ENCODE assay signal across 8 mouse cellular contexts in genomic region chr9:111118891-111119441, GRCm38 (mm10). TPM values are rescaled to one million over a fixed set of nuclear protein-coding genes. Genes with fewer than 3 reads are reported as not detected.
DNase-seq lines count a peak whose midpoint lies in the region; ATAC-seq and TF ChIP-seq lines count a peak whose summit lies in the region.

No protein-coding gene starts in this region.

- no peak for TF ChIP-seq POLR2A in spleen, adult 2 months (IDR thresholded peaks at IDR 0.05; ENCODE audit: low read depth, low read length)

- H3K9ac ChIP-seq in embryonic facial prominence, embryonic 12.5 days = peak overlapping the region; percentile 87; the same call in 1 of the 2 replicates
- peak overlapping the region; percentile 94 for H3K9ac ChIP-seq in limb, embryonic 12.5 days (replicated peaks)
- peak overlapping the region; percentile 92; the same call in 1 of the 2 replicates for H3K9ac ChIP-seq in midbrain, embryonic 14.5 days (replicated peaks; ENCODE audit: low read length)

- H3K4me3 ChIP-seq in spleen, adult 2 months (ENCODE audit: extremely low read depth, insufficient read depth, insufficient read length) = peak overlapping the region; percentile 71
- peak overlapping the region; percentile 93 for H3K4me3 ChIP-seq in embryonic facial prominence, embryonic 12.5 days
- peak overlapping the region; percentile 99 for H3K4me3 ChIP-seq in limb, embryonic 12.5 days (replicated peaks)
- H3K4me3 ChIP-seq in midbrain, embryonic 14.5 days (replicated peaks; ENCODE audit: low read depth, low read length) = peak overlapping the region; percentile 99

- intact Hi-C loops in heart, postnatal 10 days (cut with DNase I) = loop anchor here (2.0 to 5.0 kb wide), 3 partner anchors 26 to 88 kb away; no protein-coding TSS in a partner anchor
- intact Hi-C loops in gastrocnemius, postnatal 14 days (cut with DNase I; ENCODE audit: low total_unique reads) = no loop called here

- H3K27ac ChIP-seq in spleen, adult 2 months (ENCODE audit: insufficient read depth, low read length) = 0 out of 2 replicates have a peak overlapping the region, but pooled peaks have one; percentile 51
- H3K27ac ChIP-seq in embryonic facial prominence, embryonic 12.5 days = no peak overlapping the region
- peak overlapping the region; percentile 81; the same call in 1 of the 2 replicates for H3K27ac ChIP-seq in limb, embryonic 12.5 days
- peak overlapping the region; percentile 87 for H3K27ac ChIP-seq in midbrain, embryonic 14.5 days (replicated peaks; ENCODE audit: low read depth, low read length)

- no peak for DNase-seq in spleen, adult 2 months (ENCODE audit: low read depth in 1 of 2, low spot score in 2 of 2)
- no peak for DNase-seq in spleen, postnatal 14 days (ENCODE audit: low spot score in 2 of 2)
- peak; percentile 56 to 59 for DNase-seq in heart, postnatal 10 days
- peak; percentile 51 for DNase-seq in midbrain, embryonic 14.5 days
- DNase-seq in layer of hippocampus, adult 11-12 months (ENCODE audit: low spot score) = no peak
- DNase-seq in gastrocnemius, postnatal 14 days = no peak

- H3K27me3 ChIP-seq in spleen, adult 2 months (ENCODE audit: control insufficient read depth, insufficient read depth, low read length) = no peaks in the 10 kb centered on the region
- no peaks in the 10 kb centered on the region for H3K27me3 ChIP-seq in embryonic facial prominence, embryonic 12.5 days
- no peaks in the 10 kb centered on the region for H3K27me3 ChIP-seq in limb, embryonic 12.5 days
- H3K27me3 ChIP-seq in midbrain, embryonic 14.5 days (ENCODE audit: control insufficient read depth, insufficient read depth, low read length) = no peaks in the 10 kb centered on the region

- TF ChIP-seq CTCF in spleen, adult 2 months (IDR thresholded peaks at IDR 0.05; ENCODE audit: extremely low read depth, insufficient read depth, insufficient read length, insufficient replicate concordance) = no peak

- peaks cover 11% of the 10 kb centered on the region for H3K4me1 ChIP-seq in spleen, adult 2 months (ENCODE audit: control insufficient read depth, insufficient read depth, insufficient read length)
- H3K4me1 ChIP-seq in embryonic facial prominence, embryonic 12.5 days = peaks cover 10% of the 10 kb centered on the region
- peaks cover 13% of the 10 kb centered on the region for H3K4me1 ChIP-seq in limb, embryonic 12.5 days (replicated peaks)
- peaks cover 16% of the 10 kb centered on the region for H3K4me1 ChIP-seq in midbrain, embryonic 14.5 days (ENCODE audit: control insufficient read depth, insufficient read depth, low read length)

- no peaks in the 10 kb centered on the region for H3K36me3 ChIP-seq in spleen, adult 2 months (ENCODE audit: control insufficient read depth, insufficient read depth, low read length)
- no peaks in the 10 kb centered on the region for H3K36me3 ChIP-seq in embryonic facial prominence, embryonic 12.5 days
- 0 out of 2 replicates have a peak, but pooled peaks cover 9% of the 10 kb centered on the region for H3K36me3 ChIP-seq in limb, embryonic 12.5 days
- H3K36me3 ChIP-seq in midbrain, embryonic 14.5 days (ENCODE audit: control insufficient read depth, insufficient read depth, low read length) = no peaks in the 10 kb centered on the region

- no peak for ATAC-seq in embryonic facial prominence, embryonic 12.5 days (ENCODE audit: insufficient number of reproducible peaks, insufficient read depth, low FRiP score, low TSS enrichment)
- ATAC-seq in limb, embryonic 12.5 days (ENCODE audit: insufficient number of reproducible peaks, insufficient read depth, low FRiP score, low TSS enrichment, low read depth) = no peak
- ATAC-seq in midbrain, embryonic 14.5 days (ENCODE audit: low FRiP score, low TSS enrichment) = no peak

- H3K9me3 ChIP-seq in embryonic facial prominence, embryonic 12.5 days = no peaks in the 10 kb centered on the region
- no peaks in the 10 kb centered on the region for H3K9me3 ChIP-seq in limb, embryonic 12.5 days
- H3K9me3 ChIP-seq in midbrain, embryonic 14.5 days (ENCODE audit: control insufficient read depth, low read length) = no peaks in the 10 kb centered on the region

- peak overlapping the region; percentile 66 for H3K4me2 ChIP-seq in embryonic facial prominence, embryonic 12.5 days (replicated peaks)
- H3K4me2 ChIP-seq in limb, embryonic 12.5 days = peak overlapping the region; percentile 76
- peak overlapping the region; percentile 81 for H3K4me2 ChIP-seq in midbrain, embryonic 14.5 days (ENCODE audit: low read length)

- WGBS in spleen, adult 2 months = 8% methylated on average over 17 of the region's 17 CpGs
- 11% methylated on average over 17 of the region's 17 CpGs for WGBS in embryonic facial prominence, embryonic 12.5 days
- 15% methylated on average over 17 of the region's 17 CpGs for WGBS in limb, embryonic 12.5 days
- 21% methylated on average over 17 of the region's 17 CpGs for whole genome bisulfite sequencing in midbrain, embryonic 14.5 days

RNA-seq across cellular contexts. Expression of gene Lrrfip2, which starts 1.6 kb away (rescaled TPM):
- polyA plus RNA-seq in spleen, adult 2 months (2012; rRNA removed) = 5.3 and 6.4 TPM in 2 replicates
- 42.2 and 43.5 TPM in 2 replicates for polyA plus RNA-seq in embryonic facial prominence, embryonic 12.5 days (2016; fragmentation: Nextera tagmentation; extraction: Ambion mirVana)
- total RNA-seq in heart, postnatal 10 days (2021) = 100 to 1,000 TPM; 105 to 108 TPM
- 45.0 and 45.9 TPM in 2 replicates for polyA plus RNA-seq in limb, embryonic 12.5 days (2016; fragmentation: Nextera tagmentation; extraction: Ambion mirVana)
- polyA plus RNA-seq in midbrain, embryonic 14.5 days (2014; fragmentation: Nextera tagmentation; extraction: Ambion mirVana) = 45.1 and 50.7 TPM in 2 replicates
- total RNA-seq in gastrocnemius, postnatal 14 days (2021) = 10 to 100 TPM; 60.2 to 63.7 TPM

Comparison
In these comparisons a context has a peak if more than half of its experiments do, and no peak if none do; other contexts are left out.
1. DNase-seq: peak in heart, postnatal 10 days (2 of 2) and midbrain, embryonic 14.5 days (single experiment); none in spleen, adult 2 months (0 of 2), spleen, postnatal 14 days (0 of 2), layer of hippocampus, adult 11-12 months (single experiment) and gastrocnemius, postnatal 14 days (single experiment).
2. Peak in every context shown above with its lines, with median percentiles within 50 percentile points of each other: H3K4me3 ChIP-seq, H3K4me2 ChIP-seq and H3K9ac ChIP-seq.